Mouse (Mus musculus): ENCODE measurements around the gene Per3. TPM values are rescaled to one million over a fixed set of nuclear protein-coding genes. Genes with fewer than 3 reads are reported as not detected.

Gene Per3
- polyA plus RNA-seq (2015; fragmentation: Nextera tagmentation; extraction: Ambion mirVana) = 2.5 and 2.8 TPM in 2 replicates

DNA sequence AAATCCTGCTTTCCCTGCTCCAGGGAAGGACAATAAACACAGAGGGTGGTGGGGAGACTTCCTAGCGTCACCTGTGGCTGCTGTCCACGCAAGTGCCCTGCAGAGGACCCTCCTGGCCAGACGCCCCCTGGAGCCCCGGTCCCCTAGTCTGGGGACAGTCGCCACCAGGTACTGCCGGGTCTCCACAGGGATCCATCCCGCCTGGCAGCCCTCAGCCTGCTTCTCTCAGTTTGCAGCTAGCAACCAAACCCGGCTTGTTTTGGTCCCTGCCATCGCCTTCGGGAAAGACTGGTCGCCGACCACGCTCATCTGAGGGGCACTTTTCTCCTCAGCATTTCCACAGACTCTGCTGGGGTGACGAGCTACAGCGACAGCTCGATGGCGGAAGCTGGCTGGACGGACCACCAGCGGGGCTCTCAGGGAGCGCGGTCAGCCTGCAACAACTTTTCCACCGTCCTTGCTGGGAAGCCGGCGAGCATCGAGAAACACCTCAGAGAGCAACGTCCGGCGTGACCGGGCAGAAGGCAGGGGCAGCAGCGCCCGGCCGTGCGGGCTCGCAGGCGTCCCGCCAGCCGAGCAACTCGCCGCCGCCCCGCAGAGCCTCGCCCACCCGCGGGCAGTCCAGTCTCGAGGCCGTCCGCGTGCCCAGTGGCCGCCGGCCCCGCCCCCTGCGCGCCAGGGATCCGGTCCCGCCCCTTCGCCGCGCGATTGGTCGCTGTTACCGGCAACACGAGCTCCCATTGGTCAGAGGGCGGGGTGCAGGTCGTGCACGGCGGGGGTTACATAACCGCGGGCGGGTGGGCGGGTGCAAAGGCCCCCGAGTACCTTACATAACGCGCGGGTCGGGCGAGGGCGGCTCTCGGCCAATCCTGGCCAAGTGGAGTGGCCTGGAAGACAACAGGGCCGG, at the start of gene Per3:
Gene Per3, minus strand, starts transcription at position 629 of the 907 bp plus-strand sequence.
- DNase-seq (ENCODE audit: low spot score) = peak; percentile 88

DNA sequence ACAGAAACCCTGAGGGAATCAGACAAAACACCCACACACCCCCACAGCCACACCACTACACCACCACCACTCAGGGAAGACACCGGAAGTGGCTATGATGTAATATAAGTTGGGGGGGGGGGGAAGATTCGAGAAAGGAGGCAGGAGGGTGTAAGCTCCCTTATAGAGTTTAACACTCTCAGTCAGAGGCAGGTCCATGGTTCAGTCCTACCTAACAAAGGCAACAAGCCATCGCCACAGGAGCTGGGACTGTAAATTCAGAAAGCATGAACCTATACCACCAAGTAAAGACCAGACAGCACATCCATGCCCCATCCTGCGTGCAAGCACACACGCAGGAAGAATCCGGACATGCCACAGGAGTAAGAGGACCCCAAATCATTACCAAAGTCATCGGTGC, 44.8 kb upstream of the Per3 start, which contains the start of gene Gm13090:
Gene Gm13090, plus strand, starts transcription at position 301 of the 400 bp plus-strand sequence.
- no peak for DNase-seq (ENCODE audit: low spot score)

DNA sequence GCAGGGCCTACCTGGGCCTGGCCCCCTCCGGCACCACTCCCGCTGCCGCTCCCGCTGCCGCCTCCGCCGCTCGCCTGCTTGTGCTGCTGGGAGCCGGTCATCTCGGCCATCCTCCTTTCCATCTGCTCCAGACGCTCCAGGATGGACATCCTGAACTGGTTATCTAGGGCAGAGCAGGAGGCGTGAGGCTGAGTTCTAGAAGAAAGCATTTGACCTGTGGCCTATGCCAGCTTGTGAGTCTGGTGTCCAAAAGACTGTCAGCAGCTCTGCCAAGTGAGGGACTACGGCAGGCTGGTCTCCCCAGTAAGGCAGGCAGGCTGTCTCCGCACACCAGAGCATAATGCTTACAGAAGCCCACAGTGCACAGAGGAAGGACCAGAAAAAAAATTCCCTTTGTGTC, 44.4 kb upstream of the Per3 start:
- DNase-seq (ENCODE audit: low spot score) = no peak

DNA sequence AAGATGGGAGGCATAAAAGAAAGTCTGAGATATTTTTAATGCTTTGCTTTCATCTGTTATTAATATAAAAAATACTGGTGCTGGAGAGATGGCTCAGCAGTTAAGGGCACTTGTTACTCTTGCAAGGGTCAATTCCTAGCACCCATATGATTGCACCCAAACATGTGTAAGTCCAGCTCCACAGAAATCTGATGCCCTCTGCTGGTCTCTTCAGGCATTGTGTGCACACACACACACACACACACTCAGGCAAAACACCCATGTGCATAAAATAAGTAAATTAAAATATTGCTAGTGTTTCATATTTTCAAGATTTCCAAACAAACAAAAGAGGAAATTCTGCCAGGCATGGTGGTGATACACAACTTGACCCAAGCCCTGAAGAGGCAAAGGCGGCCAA, 42.9 kb upstream of the Per3 start:
- DNase-seq (ENCODE audit: low spot score) = no peak

DNA sequence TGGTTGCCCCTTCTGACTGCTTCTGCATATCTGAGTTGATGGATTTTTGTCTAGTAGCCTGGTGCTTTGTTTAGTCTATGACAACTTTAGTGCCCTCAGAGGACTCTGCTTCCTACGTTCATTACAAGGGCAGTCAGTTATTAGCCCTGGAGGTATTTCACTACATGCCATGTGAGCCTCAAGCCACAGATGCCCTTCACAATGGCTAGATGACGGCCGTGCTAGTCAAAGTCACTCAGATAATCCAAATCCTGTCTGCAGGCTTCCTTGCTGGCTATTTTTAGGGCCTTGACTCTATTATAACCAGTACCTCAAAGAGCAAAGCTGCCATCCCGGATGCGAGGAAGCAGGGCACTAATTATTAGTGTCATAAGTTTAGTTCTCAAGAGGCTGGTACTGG, 38.6 kb upstream of the Per3 start:
- DNase-seq (ENCODE audit: low spot score) = no peak

DNA sequence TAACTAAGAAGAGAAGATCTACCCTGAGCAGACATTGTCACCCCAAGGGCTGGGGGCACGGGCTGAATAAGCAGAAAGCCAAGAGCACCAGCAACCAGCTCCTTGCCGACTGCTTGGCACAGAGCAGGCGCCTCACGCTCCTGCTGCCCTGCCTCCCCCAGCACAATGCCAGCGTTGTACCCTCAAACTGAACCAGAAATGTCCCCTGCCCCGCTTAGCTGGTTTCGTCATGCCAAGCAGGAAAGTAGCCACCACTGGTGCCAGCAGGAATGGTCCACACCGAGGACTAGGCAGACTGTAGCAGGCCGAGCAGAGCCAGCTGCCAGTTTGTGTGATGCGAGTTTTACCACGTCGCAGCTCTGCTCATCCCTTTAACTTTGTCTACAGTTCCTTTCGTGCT, 37.5 kb upstream of the Per3 start:
- DNase-seq (ENCODE audit: low spot score) = no peak

DNA sequence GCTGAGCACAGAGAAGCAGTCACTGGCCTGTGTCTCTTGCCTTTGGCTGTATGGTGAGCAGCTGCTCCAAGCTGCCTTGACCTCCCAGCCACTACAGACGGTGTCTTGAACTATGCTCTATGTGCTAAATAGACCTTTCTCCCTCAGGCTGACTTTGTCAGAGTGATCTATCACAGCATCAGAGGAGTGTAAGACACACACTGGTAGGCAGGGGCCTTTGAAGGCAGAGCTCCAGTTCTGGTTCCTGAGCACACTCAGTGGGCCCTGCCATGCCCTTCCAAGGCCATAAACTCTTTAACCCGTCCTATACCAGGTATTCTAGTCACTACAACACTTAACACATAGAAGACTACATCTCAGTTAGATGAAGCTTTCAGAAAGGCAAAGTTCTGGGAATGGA, 36.9 kb upstream of the Per3 start:
- no peak for DNase-seq (ENCODE audit: low spot score)

DNA sequence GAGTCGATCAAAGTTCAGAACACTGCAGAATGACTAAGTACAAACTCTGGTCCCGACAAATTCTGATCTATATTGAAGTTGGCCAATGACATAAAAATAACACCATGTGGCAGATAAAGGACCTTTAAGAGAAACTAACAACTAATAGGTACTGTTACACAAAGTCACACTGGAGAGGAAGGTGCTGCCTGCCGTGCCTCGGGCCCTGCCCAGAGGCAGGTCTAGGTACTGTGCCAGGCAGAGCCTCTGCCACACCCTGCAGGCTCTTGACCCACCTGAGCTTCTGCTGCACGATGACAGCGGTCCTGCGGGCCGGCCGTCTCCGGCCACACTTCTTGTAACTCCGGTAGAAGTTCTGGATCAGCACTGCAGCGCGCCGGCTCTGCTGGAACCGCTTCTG, 30.4 kb upstream of the Per3 start:
- no peak for DNase-seq (ENCODE audit: low spot score)

DNA sequence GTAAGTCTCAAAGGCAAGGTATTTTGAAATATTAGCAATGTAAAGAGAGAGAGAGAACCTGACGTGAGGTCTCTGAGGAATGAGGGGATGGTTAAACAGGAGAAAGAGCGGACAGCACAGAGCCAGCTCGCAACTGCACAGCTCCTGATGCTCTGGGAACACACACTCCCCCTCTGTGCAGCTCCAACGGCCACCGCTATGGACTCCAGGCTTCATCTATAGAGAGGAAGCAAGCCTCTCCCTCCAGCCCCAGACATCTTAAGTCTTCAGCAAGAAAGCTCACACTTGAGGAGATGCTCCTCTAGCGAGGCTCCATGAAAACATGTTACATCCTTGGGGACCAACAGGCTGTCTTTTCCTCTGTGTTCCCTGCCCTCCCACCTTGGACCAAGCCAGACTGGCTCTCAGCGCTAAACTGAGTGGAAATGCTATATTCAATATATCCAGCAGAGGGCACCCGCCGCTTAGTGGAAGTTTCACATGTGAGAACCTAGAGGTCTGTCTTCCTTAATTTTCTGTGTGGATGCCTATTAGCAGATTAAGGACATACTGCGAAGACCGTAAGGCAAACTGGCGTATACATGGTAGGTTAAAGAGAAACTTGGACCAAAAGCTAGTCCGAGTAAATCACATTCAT, 28.8 kb upstream of the Per3 start:
- peak; percentile 58 for DNase-seq (ENCODE audit: low spot score)

DNA sequence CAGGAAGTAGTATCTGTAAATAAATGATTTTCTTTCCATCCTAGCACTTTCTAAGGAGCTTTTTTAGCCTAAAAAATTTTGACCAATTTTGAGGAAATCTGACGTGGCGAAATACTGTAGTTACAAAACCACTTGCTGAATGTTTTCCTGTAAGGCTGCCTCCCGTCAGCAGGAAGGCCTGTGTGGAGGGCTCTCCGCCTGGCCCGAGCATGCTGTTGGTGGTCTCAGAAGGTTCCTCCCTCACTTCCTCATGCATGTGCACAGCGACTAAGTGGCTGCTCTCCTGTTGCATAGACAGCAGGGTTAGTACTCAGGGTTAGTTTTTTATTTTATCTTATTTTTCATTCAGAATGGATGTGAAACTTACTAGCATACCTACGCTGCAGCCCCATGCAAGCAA, 26.5 kb upstream of the Per3 start:
- no peak for DNase-seq (ENCODE audit: low spot score)

DNA sequence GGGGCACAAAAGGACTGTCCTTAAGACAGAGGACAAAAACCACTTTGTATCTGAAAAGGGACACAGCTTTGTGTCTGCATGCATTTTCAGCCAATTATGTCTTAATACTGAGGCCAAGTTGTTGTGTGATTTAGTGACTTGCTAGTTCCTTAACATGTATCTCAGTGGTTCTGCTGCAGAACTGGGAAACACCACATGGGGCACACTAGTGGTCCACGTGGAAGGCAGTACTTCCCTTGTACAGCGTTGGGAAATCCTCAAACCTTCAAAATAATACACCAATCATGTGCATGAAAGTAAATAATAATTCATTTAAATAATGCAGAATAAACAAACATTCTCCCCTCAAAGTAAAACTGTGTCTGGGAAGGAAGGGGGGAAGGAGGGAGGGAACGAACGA, 24.3 kb upstream of the Per3 start:
- DNase-seq (ENCODE audit: low spot score) = no peak

DNA sequence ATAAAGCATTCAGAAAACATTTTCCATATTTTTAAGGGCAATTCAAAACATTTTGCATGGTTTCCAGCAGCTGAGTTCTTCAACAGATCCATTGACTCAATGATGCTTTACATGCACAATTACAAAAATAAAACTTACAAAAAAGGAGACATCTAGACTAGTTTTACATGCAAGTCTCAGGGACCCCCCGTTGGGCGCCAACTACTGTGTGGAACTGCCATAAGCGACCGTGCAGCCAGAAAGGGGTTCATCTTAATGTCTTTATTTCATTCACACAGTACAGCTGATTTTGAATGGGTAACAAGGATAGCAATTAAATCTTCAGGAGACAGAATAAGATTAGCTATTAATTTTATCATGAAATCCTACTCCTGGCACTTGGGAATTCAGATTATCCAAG, 15.1 kb upstream of the Per3 start:
- no peak for DNase-seq (ENCODE audit: low spot score)

DNA sequence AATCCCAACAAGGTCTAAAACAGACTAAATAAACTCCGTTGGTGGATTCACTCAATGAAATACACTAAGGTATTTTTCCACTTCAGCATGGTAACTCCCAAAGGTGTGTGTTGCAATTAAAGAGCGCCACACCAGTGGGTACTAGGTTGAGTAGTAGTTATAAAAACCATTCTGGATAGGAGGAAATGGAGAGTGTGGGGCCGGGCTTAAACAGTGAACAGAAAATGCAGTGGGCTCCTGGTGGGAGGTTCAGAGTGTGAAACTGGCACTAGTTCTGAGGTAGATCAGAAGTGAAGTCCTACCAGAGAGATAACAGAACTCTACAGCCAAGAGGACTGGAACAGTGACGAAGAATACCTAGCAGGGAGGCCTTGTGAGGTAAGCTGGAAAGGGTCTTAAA, 14.2 kb upstream of the Per3 start:
- DNase-seq (ENCODE audit: low spot score) = no peak

DNA sequence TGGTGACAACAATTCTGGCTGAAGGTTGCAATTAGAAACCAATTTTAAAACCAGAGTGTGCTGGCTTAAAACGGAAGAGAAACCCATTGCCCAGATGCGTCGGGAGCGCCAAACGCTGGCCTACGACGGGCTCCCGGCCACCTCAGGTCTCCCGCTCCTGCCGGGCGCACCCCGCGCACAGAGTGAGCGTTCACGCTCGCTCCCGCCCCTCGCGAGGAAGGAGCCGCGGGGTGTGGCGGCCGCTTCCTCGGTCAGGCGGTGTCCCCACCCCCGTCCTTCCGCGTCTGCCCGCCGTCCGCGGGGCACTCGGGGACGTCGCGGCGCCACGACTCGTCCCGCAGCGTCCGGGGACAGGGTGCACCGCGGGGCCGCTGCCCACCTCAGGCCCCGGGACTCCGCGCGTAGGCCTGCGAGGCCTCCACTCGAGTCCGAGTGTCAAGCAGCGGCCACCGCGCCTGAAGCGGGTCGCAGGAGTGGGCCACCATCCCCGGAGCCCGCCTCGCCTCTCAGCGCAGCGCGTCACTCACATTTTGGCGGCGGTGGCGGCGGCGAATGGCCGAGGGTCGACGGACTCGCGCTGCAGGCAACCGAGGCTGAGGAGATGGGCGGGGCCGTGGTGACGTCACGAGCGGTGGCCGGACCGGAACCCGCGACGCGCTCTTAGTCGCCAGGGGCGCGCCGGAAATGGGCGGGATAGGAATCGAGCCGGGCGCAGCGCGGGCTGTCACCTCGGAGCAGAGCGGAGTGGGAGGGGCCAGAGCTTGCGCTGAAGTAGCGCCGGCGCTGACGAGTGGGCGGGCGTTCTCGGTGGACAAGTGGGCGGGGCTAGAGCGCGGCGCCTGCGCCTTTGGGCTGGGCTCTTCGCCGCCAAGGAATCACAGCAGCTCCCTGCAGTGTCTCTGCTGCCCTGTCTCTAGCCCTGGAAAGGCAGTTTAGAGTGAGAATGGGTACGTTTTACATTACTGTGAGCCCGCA, 13.2 kb upstream of the Per3 start, which contains the start of gene Vamp3:
Gene Vamp3, minus strand, starts transcription at position 617 of the 975 bp plus-strand sequence.
- DNase-seq (ENCODE audit: low spot score) = peak; percentile 99

DNA sequence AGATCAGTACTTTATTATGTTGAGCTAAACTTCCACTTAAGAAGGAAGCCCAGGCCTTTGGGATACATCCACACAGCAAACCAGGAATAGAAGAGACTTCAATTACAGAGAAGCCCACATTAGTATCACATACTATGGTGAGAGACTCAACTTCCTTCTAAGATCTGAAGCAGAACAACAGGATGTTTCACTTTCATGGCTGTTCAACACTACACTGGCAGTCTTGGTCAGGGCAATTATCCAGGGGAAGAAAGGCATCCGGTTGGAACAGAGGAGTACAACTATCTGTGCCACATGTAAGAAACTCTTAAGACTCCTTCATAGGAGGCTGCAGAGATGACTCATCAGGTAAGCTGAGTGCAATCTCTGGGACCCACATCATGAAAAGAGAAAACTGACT, 6.7 kb upstream of the Per3 start:
- DNase-seq (ENCODE audit: low spot score) = no peak

DNA sequence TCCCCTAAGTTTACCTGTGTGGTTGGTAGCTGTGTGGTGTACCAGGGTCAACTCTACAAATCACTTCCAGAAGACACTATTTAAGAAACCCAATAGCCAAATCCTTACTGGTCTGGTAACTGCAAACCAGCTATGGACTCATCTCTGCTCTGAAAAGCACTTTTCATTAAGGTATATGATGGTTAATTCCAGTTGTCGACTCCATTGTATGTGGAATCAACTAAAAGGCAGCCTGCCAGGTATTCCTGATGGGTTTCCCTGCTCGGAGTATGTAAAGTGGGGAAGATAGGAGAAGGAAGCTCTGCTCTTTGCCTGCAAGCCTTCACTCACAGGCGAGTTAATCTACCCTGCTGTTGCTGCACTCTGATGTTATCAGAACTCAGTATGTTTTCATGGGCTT, 2.1 kb upstream of the Per3 start:
- no peak for DNase-seq (ENCODE audit: low spot score)

DNA sequence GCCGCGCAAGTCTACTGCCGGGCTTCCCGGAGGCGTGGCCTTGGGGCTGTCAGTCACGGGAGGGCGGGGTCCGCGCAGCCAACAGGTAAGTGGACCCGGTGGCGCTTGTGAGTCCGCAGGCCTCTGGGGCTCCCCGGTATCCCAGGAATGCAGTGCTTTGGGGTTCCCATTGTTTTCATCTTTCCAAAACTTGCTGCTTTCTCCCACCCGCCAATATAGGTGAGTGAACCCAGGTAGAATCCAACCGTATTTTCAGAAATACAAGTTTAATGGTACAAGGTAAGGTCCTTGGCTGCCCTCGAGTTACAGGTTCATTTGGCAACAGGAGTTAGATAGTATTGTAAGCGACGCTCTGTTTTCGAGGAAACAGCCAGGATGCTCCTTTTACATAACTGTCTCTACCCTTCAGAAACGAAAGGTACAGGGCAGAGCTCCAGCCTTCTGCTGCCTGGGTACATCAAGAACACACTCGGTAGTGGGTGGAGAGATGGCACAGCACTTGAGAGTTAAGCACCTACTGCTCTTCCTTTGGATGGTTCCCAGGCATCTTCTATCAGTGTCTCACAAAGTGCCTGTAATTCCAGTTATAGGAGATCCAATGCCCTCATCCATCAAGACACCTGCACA, 592 bp upstream of the Per3 start:
- peak; percentile 6 for DNase-seq (ENCODE audit: low spot score)

DNA sequence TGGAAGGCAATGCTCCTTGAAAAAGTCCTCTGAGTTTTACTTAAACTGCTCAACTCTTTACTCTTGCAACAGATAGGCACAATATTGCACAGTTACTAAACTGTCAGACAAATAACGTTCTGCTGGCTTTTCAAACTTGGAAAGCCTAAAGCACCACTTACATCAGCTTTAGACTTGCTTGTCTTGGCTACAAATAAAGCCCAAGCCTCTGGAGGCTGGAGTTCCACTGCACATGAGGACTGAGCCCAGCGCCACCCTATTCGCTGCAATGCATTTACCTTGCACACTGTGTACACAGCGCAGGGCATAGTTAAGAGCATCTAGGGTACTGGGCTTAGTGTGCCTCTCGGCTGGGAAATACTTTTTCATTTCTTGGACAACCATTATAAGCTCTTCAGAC, 1.2 kb downstream of the Per3 start:
- DNase-seq (ENCODE audit: low spot score) = no peak

DNA sequence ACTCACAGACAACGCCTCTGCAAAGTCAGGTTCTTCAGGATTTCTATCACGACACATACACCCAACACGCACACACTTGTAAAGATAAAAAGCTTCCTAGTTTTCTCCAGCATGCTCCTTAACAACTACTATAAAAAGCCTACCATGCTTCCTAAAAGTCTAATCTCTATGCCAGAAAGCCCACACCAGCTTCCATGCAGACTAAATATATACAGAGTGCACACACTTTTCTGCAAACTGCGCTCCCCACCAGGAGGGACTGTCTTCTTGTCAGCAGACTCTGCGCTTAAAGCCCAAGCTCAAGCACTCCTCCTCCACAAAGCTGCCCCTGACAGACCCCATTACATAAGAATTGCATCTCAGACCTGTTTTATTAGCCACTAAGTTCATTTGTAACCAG, 3.0 kb downstream of the Per3 start:
- DNase-seq (ENCODE audit: low spot score) = no peak

DNA sequence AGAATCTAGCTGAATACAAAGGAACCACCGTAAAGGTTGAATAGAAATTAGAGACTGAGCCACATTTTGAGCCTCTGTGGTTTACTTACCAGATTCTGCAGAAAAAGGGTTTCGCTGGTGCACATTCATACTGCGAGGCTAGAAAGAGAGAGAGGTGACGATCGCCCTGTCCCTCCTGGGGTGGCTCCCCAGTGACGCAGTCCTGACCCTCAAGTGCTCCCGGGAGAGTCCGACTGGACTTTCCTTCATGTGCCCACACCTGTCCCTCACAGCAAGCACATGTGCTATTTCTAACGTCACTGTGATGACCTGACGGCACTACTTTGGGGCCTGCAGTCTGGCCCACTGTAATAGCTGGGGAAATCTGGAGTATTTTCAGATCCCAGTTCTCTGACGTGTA, 6.7 kb downstream of the Per3 start:
- DNase-seq (ENCODE audit: low spot score) = no peak

DNA sequence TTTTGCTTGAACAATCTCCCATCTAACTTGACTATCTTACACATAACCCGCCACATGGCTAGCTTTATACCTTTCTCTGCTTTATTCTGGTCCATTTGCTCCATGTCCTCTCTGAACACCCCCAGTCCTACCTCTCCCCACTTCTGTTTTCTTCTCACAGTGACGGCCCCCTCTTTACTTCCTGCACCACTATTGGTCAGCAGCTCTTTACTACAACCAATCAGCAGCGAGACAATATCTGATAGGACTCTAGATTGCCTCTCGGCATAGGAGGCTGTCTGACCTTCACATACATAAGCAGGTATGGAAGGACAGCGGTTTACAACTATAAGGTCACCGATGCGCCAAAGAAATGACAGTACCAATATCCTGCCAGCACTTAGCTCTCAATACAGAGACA, 7.9 kb downstream of the Per3 start:
- no peak for DNase-seq (ENCODE audit: low spot score)
